Mouse (Mus musculus): Measurements from ENCODE around the gene Exoc6b. TPM values are rescaled to one million over a fixed set of nuclear protein-coding genes. Genes with fewer than 3 reads are reported as not detected.
"Not testable (repeated sequence)": the region's sequence is repeated elsewhere in the genome, so short reads cannot be mapped to it uniquely, and the experiment has no call there.

The Exoc6b gene
- polyA plus RNA-seq (2015; fragmentation: Nextera tagmentation; extraction: Ambion mirVana): 2.7 and 3.3 TPM in 2 replicates

GRCm38 (mm10) chr6:85069023-85069985 lies at the start of gene Exoc6b:
TSS of gene Exoc6b (minus strand) at chr6:85069513.
- ATAC-seq (ENCODE audit: insufficient read depth): peak; percentile 90
- 2% methylated on average over 63 of the region's 63 CpGs for WGBS (ENCODE audit: insufficient replicate concordance)
- Histone ChIP-seq H3K36me3 (replicated peaks) (no peaks in the 10 kb centered on the region), H3K4me3 (replicated peaks) (peak within 1 kb of the TSS; percentile 71), H3K27me3 (peaks cover 19% of the 10 kb centered on the region), H3K4me2 (peak within 1 kb of the TSS; percentile 78), H3K9me3 (replicated peaks) (no peaks in the 10 kb centered on the region), H3K27ac (replicated peaks) (0 out of 2 replicates have a peak within 1 kb of the TSS, but pooled peaks have one; percentile 38), H3K9ac (peak within 1 kb of the TSS; percentile 56), H3K4me1 (replicated peaks) (peaks cover 14% of the 10 kb centered on the region; the same call in 1 of the 2 replicates)

DNA sequence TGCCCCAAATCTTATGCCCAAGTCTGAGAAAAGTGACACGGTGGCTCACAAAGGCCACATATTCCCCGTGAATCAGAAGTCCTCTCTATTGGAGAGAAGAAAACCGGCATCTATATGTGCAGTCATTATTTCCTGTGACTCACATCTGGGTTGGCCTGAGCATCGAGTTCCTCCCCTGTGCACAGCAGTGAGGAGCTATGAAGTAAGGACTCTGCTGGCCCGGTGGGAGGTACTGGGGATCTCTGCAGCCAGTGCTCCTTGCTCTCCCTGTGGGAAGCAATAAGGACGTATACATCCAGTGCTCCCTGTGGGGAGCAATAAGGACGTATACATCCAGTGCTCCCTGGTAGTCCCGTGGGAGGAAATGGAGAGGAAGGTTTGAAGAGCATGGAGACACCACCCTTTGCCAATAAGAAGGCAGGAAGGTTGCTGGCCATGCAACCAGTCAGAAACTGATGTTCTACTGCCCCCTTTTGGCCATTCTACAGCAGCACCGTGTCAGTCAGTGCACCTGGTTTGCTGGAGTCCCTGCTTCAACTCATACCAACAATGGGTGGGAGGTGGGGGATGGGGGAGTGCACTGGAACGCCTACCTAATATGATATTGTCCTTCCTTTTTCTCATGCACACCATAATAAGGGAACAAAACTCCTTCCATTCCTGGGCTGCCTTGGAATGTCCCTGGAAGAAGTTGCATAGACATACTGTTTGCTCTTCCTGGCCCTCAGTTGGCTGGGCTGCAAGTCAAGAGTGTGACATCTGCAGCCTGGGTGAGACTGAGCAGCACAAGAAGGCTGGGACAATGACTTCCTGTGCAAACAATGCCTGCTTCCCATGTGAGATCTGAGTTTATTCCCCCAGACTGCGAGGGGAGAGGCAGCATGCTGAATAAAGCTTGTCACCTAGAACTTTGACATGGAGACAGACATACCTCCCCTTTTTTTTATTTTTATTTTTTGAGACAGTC lies 48.5 kb upstream of the Exoc6b start:
- H3K9ac ChIP-seq; H3K36me3 ChIP-seq (replicated peaks); ATAC-seq (ENCODE audit: insufficient read depth); H3K27me3 ChIP-seq; H3K4me3 ChIP-seq (replicated peaks); H3K9me3 ChIP-seq (replicated peaks); H3K4me1 ChIP-seq (replicated peaks); H3K4me2 ChIP-seq; H3K27ac ChIP-seq (replicated peaks): not testable (repeated sequence)
- WGBS (ENCODE audit: insufficient replicate concordance): 24% methylated on average over 11 of the region's 11 CpGs

DNA sequence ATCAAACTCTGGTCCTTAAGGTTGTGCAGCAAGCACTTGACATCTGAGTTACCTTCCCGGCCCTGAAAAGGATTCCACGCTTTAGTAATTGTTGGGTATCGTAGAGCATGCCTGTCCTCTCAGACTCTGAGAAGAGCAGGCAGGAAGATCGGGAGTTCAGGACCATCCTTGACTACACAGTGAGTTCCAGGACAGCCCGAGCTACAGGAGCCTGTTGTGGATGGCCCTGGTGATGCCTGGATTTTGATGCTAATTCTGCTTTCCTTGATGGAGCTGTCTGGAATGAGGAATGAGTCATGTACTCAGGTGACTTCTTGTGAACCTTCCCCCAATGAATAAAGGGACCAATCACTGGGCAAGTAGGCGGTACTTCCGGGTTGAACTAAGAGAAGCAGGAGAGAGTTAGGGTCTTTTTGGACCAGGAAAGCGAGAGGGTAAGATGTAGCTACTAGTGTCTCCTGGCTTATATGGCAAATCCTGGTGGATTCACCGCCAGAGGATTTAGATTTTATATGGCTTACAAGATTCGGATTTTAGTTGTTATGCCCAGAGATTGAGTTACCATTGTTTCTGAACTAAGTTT lies 35.8 kb upstream of the Exoc6b start:
- WGBS (ENCODE audit: insufficient replicate concordance): 64% methylated on average over 10 of the region's 10 CpGs
- no peak overlapping the region for H3K4me2 ChIP-seq
- no peak overlapping the region for H3K9ac ChIP-seq
- H3K4me3 ChIP-seq (replicated peaks): no peak overlapping the region
- H3K9me3 ChIP-seq (replicated peaks): no peaks in the 10 kb centered on the region
- no peak overlapping the region for H3K27ac ChIP-seq (replicated peaks)
- H3K4me1 ChIP-seq (replicated peaks): no peaks in the 10 kb centered on the region
- peaks cover 3% of the 10 kb centered on the region; the same call in 1 of the 2 replicates for H3K27me3 ChIP-seq
- no peaks in the 10 kb centered on the region for H3K36me3 ChIP-seq (replicated peaks)
- no peak for ATAC-seq (ENCODE audit: insufficient read depth)

GRCm38 (mm10) chr6:85103321-85103720 lies 34.0 kb upstream of the Exoc6b start:
- WGBS (ENCODE audit: insufficient replicate concordance): 50% methylated on average over 3 of the region's 3 CpGs
- Histone ChIP-seq H3K36me3 (replicated peaks) (no peaks in the 10 kb centered on the region), H3K4me3 (replicated peaks) (no peak overlapping the region), H3K4me1 (replicated peaks) (no peaks in the 10 kb centered on the region), H3K4me2 (no peak overlapping the region), H3K27ac (replicated peaks) (no peak overlapping the region), H3K27me3 (peaks cover 2% of the 10 kb centered on the region; the same call in 1 of the 2 replicates), H3K9ac (no peak overlapping the region), H3K9me3 (replicated peaks) (no peaks in the 10 kb centered on the region)
- no peak for ATAC-seq (ENCODE audit: insufficient read depth)

DNA sequence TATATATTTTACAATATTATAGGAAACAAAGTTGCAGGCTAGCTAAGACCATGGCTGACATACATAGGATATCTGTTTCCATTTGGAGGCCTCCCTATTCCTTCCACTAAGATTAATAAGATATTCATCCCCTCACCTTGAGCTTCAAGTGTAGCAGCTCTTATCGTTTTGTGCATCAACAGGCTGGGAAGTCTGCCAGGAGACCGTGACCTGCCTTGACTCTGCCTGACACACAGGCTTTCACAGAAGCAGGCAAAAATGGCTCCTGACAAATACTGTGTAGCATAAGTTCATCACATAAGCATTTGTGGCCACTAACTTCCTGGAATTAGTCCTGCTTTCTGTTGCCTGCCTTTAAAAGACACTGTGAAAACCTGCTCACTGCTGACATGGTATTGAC lies 27.1 kb upstream of the Exoc6b start:
- no peak overlapping the region for H3K9ac ChIP-seq
- no peaks in the 10 kb centered on the region for H3K9me3 ChIP-seq (replicated peaks)
- WGBS (ENCODE audit: insufficient replicate concordance): 62% methylated on average over 2 of the region's 2 CpGs
- H3K36me3 ChIP-seq (replicated peaks): no peaks in the 10 kb centered on the region
- no peaks in the 10 kb centered on the region for H3K4me1 ChIP-seq (replicated peaks)
- no peak for ATAC-seq (ENCODE audit: insufficient read depth)
- H3K4me3 ChIP-seq (replicated peaks): no peak overlapping the region
- H3K4me2 ChIP-seq: no peak overlapping the region
- H3K27ac ChIP-seq (replicated peaks): no peak overlapping the region
- no peaks in the 10 kb centered on the region for H3K27me3 ChIP-seq

GRCm38 (mm10) chr6:85087425-85087824 lies 18.1 kb upstream of the Exoc6b start:
- no peak overlapping the region for H3K9ac ChIP-seq
- no peak for ATAC-seq (ENCODE audit: insufficient read depth)
- H3K27ac ChIP-seq (replicated peaks): no peak overlapping the region
- H3K4me3 ChIP-seq (replicated peaks): no peak overlapping the region
- no peaks in the 10 kb centered on the region for H3K4me1 ChIP-seq (replicated peaks)
- 57% methylated on average over 4 of the region's 4 CpGs for WGBS (ENCODE audit: insufficient replicate concordance)
- H3K4me2 ChIP-seq: no peak overlapping the region
- H3K9me3 ChIP-seq (replicated peaks): no peaks in the 10 kb centered on the region
- H3K27me3 ChIP-seq: no peaks in the 10 kb centered on the region
- H3K36me3 ChIP-seq (replicated peaks): no peaks in the 10 kb centered on the region

- no peaks in the 10 kb centered on the region for H3K9me3 ChIP-seq (replicated peaks)
- no peak overlapping the region for H3K27ac ChIP-seq (replicated peaks)
- H3K4me1 ChIP-seq (replicated peaks): no peaks in the 10 kb centered on the region
- ATAC-seq (ENCODE audit: insufficient read depth): no peak
- no peaks in the 10 kb centered on the region for H3K27me3 ChIP-seq
- no peak overlapping the region for H3K9ac ChIP-seq
- 32% methylated on average over 3 of the region's 3 CpGs for WGBS (ENCODE audit: insufficient replicate concordance)
- no peak overlapping the region for H3K4me2 ChIP-seq
- no peaks in the 10 kb centered on the region for H3K36me3 ChIP-seq (replicated peaks)
- H3K4me3 ChIP-seq (replicated peaks): no peak overlapping the region
Measured at GRCm38 (mm10) chr6:85086645-85087044, 17.3 kb upstream of the Exoc6b start.

GRCm38 (mm10) chr6:85076179-85076720 lies 6.9 kb upstream of the Exoc6b start:
- 78% methylated on average over 29 of the region's 29 CpGs for WGBS (ENCODE audit: insufficient replicate concordance)
- not testable (repeated sequence) for H3K4me3 ChIP-seq (replicated peaks); H3K9ac ChIP-seq; H3K27ac ChIP-seq (replicated peaks); H3K27me3 ChIP-seq; H3K4me1 ChIP-seq (replicated peaks); ATAC-seq (ENCODE audit: insufficient read depth); H3K36me3 ChIP-seq (replicated peaks); H3K9me3 ChIP-seq (replicated peaks); H3K4me2 ChIP-seq

- Histone ChIP-seq H3K9me3 (replicated peaks) (no peaks in the 10 kb centered on the region), H3K36me3 (replicated peaks) (no peaks in the 10 kb centered on the region), H3K9ac (no peak overlapping the region), H3K27me3 (0 out of 2 replicates have a peak, but pooled peaks cover 3% of the 10 kb centered on the region), H3K27ac (replicated peaks) (no peak overlapping the region), H3K4me2 (no peak overlapping the region), H3K4me3 (replicated peaks) (no peak overlapping the region), H3K4me1 (replicated peaks) (no peaks in the 10 kb centered on the region)
- 14% methylated on average over 2 of the region's 2 CpGs for WGBS (ENCODE audit: insufficient replicate concordance)
- no peak for ATAC-seq (ENCODE audit: insufficient read depth)
Measured at GRCm38 (mm10) chr6:85074996-85075395, 5.7 kb upstream of the Exoc6b start.

DNA sequence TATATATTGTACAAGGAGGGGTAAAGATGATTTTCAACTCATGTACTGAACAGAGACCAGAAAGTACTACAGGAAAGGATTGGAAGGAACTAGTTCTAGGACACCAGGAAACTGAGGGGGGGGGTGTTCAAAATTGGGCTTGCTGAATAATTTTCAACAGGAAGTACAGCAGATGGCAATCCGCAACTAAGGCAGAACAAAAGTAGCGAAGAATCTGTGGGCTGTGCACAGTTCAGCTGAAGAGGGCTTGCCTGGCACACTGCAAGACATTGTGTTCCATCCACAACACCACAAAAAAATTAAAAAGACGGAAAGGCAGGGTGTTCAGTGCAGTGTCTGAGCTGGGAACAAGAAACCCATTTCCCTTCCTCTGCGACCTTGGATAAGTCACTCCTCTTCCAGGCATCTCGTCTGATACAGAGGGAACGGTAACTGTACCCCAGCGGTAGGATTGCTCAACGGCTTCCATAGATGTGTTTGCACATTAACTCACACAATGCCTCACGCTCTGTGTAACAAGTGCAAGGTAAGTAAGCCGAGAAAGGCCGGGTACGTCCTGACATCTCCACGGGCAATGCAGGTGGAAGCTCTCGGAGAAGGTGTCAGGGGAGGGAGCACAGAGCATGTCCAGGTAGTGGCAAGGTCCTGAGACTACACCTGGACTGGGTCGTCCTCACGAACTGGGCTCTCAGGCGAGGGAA lies 841 bp downstream of the Exoc6b start:
- 3% methylated on average over 17 of the region's 17 CpGs for WGBS (ENCODE audit: insufficient replicate concordance)
- H3K9me3 ChIP-seq (replicated peaks): no peaks in the 10 kb centered on the region
- peak; percentile 33; the same call in 1 of the 2 replicates for ATAC-seq (ENCODE audit: insufficient read depth)
- H3K4me1 ChIP-seq (replicated peaks): peaks cover 14% of the 10 kb centered on the region; the same call in 1 of the 2 replicates
- H3K36me3 ChIP-seq (replicated peaks): no peaks in the 10 kb centered on the region
- H3K9ac ChIP-seq: peak overlapping the region; percentile 56
- no peak overlapping the region for H3K27ac ChIP-seq (replicated peaks)
- H3K27me3 ChIP-seq: peaks cover 19% of the 10 kb centered on the region
- peak overlapping the region; percentile 71 for H3K4me3 ChIP-seq (replicated peaks)
- peak overlapping the region; percentile 78 for H3K4me2 ChIP-seq

All from liver, embryonic 15.5 days (tissue).